Mouse (Mus musculus) liver, adult 2 months (tissue): ENCODE data around the gene Unc5b.

Experiments
- CTCF ChIP-seq: fragments of 200-500 bp; IDR thresholded peaks from 2 replicates; pipeline ENCODE4 v1.5.1; 2011; ENCODE audit warnings: low read depth, low read length, control low read depth
- POLR2A ChIP-seq: fragments of 200-500 bp; IDR thresholded peaks from 2 replicates; pipeline ENCODE4 v1.6.1; 2011; ENCODE audit warnings: low read length, control low read depth; ENCODE audit not compliant: insufficient read depth; ENCODE audit errors: extremely low read depth

GRCm38 (mm10) chr10:60716449-60716848, 114.9 kb downstream of the Unc5b start:
- TF ChIP-seq CTCF (no peak), POLR2A (no peak)
